Mouse (Mus musculus) adrenal gland, adult (tissue): ENCODE measurements at regions not wholly inside any gene's neighbourhood (a gene's known extent, or its start where the extent isn't known, plus 50 kb on each side); places are given as distances from the start of the nearest gene placed in this dataset.
A peak's percentile ranks its signal among the peaks of the same experiment; 100 is the strongest.

Source experiments
- DNase-seq, 2 experiments: peaks; one replicate each; pipeline ENCODE4 v3.0.0; 2022 to 2023; ENCODE audit warnings: low spot score in 1 of 2; ENCODE audit not compliant: inconsistent age in 2 of 2

DNA sequence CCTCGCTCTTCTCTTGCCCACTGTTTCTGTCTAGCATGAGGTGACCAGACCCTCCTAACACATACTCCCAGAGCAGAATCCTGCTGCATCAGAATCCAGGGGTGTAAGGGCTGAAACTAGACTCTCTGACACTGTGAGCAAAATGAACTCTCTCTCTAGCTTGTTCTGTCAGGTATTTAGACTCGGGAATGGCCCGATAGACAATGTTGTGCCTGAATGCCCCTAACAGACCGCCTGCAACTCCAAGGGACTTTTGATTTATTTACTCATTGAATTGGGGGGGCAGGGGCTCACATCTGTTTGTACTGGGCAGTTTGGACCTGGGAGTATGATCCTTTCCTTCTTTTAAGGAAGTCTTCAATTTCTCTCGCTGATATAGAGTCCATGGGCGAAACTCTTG, 469.3 kb upstream of the Trpc7 start:
- no peak for DNase-seq

DNA sequence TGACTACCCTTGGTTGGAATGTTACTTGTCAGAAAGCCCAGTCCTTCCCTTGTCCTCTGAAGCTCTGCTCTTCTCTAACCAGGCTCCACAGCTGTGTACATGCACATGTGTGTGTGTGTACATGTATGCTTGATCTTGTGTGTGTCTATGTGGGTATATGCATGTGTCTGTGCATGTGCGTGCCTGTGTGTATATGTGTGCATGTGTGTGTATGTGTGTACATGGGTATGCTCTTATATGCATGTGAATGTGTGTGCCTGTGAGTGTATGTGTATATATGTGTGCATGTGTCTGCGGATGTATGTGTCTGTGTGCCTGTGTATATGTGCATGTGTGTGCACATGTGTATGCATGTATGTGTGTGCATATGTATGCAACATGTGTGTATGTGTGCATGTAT, 468.6 kb upstream of the Trpc7 start:
- no peak for DNase-seq

DNA sequence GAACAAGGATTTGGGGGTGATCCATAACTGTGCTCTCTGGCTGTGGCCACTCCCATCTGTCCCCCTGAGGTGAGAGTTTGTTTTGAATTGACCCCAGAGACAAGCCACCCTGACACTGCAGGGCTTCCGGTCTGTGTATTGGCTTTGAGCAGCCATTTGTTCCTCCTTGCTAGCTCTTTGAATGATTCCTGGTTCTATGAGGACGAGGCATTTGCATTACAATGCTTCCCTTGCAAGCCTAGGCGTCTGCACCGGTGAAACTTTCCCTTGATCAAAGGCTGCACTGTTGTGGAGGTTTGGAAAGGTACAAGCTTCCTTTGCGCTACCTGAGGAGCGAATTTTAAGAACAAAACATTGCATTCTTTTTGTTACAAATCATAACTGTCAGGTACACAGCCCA, 466.8 kb upstream of the Trpc7 start:
- no peak for DNase-seq

DNA sequence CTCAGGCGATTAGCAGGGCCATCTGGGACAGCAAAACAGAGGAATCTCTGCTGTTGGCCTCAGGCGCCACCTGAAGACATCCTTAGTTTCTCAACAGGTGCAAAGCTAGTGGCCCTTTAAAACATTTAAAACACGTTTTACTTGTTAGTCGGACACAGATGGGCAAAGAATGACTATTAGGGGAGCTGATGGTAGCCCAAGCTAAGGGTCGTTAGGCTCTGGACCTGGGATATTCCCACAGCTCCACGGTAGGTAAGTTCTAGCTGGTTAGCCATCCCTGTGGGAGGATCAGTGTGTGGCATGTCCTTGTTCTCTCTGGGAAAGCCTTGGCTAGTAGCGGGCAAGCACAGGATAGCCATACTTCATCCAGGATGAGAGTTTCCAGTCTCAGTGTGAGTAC, 465.5 kb upstream of the Trpc7 start:
- no peak for DNase-seq

DNA sequence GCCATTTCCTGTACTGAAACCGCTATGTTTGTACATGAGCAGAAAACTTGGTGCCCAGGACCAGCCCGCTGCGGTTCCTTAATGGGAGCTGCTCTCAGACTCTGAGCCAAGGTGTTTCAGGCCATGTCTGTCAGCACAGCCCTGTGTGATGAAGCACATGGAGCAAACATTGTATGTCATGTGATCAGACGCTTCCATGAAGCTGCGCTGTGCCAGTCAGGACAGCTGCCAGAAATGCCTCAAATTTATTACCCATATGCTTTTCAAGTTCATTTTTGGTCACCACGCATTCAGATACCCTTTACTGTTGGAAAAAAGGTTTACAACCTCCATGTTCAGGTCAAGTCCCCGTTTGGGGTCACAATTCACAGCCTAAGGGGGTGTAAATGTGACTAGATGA, 458.8 kb upstream of the Trpc7 start:
- DNase-seq: no peak

DNA sequence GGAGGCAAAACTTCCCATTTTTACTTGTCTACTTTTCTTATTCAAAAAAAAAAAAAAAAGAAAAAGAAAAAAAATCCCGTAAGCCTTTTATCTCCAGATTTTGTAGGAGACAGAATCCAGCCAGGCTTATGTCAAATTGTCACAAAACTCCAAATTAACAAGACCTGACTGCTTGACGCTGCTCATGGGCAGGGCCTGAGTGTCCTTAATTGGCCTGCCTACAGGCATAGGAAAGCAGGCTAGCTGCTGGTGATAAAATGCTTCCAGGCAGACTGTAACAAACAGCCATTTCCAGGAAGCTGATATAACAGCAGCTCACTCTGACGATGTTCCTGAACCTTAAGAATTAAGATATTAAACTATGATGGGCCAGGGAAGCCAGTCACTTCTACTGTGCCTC, 458.2 kb upstream of the Trpc7 start:
- no peak for DNase-seq

DNA sequence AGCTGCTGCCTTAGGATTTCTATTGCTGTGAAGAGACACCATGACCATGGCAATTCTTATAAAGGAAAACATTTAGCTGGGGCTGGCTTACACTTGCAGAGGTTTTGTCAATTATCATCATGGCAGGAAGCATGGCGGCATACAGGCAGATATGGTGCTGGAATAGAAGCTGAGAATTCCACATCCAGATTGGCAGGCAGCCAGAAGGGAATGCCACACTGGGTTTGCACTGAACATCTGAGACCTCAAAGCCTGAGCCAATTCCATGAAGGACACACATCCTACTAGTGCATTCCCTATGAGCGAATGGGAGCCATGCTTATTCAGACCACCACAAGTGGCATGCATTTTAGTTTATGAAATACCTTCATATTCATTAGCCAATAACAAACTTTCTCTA, 455.0 kb upstream of the Trpc7 start:
- no peak for DNase-seq

DNA sequence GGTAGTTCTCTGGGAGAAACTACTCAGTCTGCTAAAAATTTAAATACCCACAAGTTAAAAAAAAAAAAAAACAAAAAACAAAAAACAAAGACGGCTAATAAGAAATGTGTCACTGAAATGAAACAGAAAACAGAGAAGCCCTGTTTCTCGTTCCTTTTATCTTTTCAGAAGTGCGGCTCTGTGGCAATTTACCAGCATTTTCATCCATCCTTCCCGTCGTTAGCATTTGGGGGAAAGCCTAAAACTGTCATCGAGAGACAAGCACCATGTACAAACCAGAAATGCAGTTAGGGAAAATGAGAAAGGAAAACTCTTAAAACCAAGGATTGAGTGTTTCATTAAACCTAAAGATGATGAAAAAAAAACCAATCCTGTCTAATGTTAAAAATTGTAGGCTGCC, 442.9 kb upstream of the Trpc7 start:
- no peak for DNase-seq

DNA sequence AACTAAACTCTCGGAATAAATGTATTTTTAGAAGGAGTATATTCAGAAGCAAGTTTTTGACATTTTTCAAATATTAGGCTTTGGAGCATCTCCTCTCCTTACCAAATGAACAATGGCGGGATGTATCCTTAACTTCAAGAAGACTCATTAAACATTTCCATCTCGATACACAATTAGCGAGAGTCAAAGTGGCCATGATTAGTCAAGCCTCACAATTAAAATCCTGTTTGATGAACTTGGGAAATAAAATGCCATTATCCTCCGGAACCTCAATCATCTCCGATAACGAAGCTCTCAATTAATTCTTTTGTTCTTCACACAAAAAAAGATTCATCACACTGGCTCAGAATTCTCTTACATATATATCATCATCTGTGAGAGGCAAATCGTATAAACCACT, 440.8 kb upstream of the Trpc7 start:
- DNase-seq: no peak

DNA sequence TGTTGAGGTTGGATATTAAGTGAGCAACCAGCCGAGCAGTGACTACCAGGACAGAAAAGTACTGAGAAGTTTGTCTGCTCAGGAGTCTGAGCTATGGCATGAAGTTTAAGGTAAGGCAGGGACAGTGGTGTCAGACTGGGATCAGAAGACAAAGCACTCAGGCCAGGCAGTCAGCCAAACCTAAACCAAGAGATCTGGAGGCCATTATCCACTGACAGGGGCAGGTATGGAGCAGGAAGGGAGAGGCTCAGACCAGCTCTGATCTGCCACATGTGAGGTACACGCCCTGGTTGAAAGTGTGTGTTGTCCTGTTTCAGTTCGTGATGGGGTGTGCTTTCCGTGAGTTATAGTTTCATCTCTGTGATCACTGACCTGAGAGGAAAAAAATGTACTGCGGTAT, 437.2 kb upstream of the Trpc7 start:
- no peak for DNase-seq

DNA sequence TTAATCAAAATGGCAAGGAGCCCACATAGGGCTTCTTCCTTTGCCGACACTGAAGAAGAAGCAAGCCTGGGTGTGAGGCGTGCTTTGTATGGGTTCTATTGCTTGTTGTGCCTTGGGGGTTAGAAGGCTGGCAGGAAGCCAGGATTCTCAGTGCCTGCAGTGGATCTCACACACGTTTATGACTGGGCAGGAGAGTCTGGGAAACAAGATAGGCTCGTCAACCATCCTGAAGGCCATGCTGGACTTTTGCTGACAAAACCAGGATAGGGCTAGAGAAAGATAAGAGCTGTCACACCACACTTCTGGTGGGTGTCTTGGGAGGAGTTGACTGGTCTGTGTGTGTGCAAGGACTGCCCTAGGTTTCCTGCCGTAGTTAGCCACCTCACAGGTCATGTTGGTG, 436.1 kb upstream of the Trpc7 start:
- no peak for DNase-seq

DNA sequence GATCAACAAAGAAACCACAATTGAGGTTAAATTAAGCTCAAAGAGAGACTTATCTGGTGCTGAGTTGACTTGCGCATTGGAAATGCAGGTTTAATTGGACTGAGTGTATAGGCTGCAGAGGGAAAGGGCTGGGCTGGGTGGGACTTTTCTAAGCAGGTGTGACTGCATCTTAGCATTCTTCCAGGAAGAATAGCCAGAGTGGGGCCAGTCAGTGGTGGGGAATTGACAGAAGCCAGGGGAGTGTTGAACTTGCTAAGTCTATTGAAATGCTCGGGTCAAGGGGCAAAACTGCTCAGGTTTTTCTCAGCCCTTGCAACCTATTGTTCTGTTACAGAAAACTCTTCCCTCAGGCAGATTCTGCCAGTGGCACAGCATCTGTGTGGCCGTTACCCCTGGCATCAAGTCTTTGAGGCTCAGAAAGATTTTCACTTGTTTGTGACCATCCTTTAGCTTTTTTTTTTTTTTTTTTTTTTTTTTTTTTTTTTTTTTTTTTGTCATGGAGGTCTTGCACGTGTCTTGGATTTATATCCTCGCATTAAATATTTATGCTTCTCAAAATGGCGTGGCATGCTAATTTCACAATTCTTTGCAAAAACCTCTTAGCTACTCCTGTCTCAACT, 429.6 kb upstream of the Trpc7 start:
- DNase-seq: no peak

DNA sequence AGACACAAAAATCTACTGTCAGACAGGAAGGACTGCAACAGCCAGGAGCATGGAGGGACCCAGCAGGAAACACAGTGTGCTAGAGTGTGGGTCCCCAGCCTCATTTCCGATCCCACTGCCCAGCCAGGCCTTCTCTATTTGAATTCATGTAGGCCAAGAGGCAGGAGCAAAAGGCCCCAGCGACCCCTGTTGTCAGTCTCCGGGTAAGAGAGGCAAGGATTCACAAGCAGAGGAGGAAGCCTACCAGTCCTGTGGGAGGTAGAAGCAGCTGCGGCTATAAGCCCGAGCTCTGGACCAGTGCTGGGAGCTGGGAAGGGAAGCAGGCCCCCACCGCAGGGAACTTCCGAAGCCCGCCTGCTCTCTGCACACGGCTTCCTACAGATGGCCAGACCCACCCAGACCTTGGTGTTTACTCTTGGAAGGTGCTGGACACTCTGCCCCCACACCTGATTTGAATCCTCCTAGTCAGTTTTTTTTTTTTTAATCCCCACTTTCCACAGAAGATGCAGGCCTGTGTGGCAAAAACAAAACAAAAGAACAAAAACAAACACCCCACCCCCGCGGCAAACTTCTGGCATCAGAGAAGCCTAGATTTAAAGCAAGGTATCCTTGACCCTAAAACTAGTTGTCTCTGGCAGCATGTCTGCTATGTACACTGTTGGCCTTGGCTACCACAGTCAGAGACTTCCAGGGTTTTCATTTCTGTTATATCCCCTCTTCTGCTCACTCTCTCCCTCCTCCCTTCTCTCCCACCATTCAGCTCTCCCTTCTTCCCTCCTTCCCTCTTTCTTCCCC, 420.6 kb upstream of the Trpc7 start:
- peak; percentile 49 to 67 for DNase-seq

DNA sequence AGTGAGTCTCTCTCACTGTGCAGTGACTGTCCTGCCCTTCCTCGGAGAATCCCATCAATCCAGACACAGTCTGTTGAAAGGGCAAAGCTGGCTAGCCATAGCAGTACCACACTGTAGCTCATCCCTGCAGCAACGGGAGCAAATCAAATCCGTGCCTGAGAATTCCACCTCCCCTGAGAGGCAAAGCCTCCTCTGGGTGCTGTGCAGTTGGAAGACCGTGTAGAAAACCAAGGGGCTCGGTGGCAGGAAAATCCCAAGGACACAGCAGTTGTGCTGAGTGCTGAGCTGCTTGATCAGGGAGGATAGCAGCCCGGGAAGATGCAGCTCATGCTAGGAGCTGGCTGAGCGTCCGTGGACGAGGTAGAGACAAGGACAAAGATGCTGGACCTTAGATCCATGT, 418.7 kb upstream of the Trpc7 start:
- DNase-seq: peak; percentile 43 to 75

DNA sequence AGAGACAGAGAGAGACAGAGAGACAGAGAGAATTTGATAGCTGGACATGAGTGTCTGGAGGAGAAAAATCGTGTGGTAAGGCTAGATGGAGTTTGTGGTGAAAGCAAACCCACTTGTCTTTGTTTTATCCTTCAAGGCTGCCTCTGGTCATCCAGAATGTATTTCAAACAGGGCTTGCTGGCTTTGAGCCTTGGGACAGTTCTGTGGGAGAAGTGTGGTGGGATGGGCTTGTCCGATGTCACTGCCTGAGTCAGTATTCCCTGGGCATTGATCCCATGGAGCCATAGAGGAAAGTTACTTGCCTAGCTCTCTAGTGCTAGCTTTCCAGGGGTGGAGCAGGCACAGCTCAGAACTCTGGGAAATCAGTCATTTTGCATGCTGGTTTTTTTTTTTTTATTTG, 417.9 kb upstream of the Trpc7 start:
- peak; percentile 24 to 38 for DNase-seq

DNA sequence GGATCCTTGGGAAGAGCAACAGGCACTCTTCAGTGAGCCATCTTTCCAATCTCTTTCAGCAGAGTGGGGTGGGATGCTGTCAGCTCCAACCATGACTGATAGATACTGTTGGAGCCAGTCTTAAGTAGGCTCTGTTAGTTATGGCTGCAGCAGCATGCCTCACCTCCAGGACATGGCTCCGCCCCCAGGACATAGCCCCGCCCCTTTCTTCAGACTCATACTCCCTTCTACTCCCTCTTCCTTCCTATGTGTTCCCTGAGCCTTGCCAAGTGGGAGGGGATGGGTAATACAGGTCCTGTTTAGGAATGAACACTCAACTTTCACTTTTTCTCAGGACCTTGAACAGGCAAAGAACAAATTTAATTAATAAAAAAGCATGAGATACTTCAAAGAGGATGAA, 415.4 kb upstream of the Trpc7 start:
- no peak for DNase-seq

DNA sequence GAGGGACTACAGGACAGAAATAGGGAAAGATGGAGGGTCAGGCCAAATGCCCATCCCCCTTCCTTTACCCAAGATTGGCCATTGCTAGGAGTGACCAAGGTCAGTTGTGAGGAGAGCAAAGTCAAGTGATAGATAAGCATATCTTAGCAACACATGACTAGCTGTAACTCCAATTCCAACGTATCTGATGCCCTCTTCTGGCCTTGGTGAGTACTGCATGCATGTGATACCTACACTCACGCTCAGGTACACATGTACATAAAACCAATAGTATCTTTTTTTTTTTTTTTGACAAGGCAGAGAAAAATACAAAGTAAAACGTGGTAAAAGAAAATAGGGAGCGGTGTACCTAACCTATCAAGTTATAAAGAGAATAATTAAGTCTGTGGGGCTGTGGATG, 413.8 kb upstream of the Trpc7 start:
- no peak for DNase-seq

DNA sequence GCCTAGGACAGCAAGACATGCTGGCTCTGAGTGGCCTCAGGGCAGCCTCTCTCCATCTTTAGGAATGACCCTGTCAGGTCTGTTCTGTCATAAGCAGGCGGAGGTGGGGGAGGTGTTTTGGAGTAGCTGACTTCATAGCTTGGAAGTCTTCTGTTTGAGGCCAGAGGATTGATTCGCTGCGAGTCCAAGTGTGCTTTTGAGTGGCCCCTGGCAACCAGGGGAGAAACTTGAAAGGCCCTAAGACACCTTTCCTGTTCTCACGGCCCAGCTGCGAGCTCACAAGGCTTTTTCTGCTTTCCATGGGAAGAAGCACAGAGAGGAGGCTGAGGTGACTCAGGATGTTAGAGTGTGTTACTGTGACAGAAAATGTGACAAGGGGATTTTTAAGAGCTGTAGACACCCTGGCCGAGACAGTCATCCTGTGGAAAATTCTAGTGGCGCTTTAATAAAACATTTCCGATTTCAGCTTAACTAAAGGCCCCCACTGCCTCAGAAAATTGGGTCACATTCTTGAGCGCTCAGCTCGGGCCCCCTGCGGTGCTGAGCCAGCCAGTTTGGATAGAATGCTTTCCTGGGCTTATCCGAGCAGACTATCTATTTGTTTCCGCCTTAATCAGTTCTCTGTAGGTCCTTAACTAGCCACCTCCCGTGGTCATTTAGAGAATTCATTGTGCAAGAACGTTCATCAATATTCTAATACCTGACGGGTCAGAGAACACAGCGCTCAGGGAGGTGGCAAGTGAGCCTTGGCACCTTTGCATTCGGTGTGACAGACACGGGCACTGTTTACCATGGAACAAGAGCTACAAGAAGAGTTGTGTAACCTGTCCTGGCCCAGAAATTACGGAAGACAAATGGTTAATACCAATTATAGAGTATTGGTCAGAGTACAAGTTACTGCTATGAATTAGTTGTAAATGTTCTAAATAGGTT, 412.4 kb upstream of the Trpc7 start:
- no peak for DNase-seq

DNA sequence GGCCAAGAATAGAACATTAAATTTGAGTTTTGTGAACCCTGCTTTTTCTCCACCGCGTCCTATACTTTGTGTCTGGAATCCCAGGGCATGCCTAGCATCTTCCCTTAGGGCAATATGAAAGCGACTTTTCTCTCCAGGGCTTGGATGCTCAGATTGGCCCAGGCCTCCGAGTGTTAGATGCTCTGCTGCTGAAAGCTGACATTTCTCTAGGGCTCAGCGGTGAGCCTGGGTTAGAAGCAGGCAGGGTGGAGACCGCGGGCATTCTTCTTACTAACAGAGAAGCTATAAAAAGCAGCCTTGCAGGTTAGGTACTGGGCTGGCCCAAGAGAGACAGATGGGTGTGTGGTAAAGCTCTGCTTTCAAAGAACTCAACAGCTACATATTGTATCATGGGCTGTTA, 409.8 kb upstream of the Trpc7 start:
- DNase-seq: no peak

DNA sequence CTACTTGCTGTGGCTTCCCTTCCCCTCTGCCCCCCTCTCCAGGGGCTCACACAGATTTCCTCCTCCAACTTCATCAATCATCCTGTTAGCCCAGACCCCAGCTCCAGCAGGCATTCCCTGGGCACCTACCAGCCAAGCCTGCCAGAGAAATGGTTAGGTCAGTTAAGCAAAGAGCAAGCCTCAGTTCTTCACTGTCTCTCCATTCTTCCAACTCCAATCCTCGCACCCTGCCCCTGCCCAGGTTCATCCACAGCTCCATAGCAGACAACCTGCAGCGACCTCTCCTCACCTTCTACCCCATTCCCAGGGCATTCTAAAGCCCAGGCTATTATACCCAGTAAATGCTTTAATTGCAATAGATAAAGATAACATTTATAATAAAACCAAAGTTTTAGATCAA, 408.0 kb upstream of the Trpc7 start:
- DNase-seq: no peak

DNA sequence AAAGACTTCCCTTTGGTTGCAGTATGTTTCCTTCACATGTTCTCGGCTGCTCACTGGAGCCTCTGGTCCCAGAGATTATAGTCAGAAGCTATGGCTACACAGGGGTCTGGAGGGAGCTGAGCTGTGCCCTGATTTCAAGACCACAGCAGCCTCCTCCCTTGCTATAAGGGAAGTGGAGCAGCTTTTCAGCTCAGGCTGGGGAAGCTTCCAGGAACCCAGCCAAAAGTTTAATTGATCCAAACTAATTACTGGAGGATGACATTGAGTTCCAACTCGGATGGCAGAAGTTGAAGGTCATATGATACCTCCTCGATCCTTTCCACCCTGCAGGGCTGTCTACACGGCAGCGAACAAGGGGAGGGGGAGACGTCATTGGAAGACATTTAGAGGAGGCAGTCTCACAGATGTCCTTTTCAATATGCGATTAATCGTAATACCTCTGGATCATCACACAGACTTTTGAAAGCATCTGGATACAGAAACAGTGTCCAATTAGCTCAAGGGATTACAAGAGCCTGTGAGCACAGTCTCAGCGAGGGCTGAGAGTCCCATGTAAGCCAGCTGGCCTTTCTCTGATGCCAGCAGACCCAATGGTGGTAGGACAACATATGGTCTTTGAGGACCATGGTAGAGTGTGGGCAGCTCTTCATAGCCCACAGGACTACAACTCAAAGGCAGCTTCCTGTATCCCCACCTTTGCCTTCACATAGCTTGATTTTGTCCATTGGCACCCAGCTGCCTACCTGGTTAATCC, 396.1 kb upstream of the Trpc7 start:
- no peak for DNase-seq
